Mouse (Mus musculus) stomach, postnatal 0 days (tissue): ENCODE measurements around the gene Bmp6. TPM values are rescaled to one million over a fixed set of nuclear protein-coding genes. Genes with fewer than 3 reads are reported as not detected.

Source experiments
- ATAC-seq: fragments of 200-750 bp; cut with Nextera tagmentation; 2 replicates; pipeline ENCODE4 v1.8.0; 2017; ENCODE audit not compliant: low FRiP score, low TSS enrichment
- DNase-seq: peaks from one replicate; pipeline ENCODE4 v3.0.0-alpha.2; 2016; ENCODE audit warnings: low spot score
- H3K27ac ChIP-seq: fragments of 300-500 bp; sonication (generic); replicated peaks from 2 replicates; pipeline ENCODE4 v1.5.1; 2014; ENCODE audit warnings: mild to moderate bottlenecking, control low read depth
- H3K27me3 ChIP-seq: fragments of 300-500 bp; sonication (generic); 2 replicates; pipeline ENCODE4 v1.6.1; 2014; ENCODE audit warnings: low read length; ENCODE audit not compliant: control insufficient read depth, insufficient read depth
- H3K36me3 ChIP-seq: fragments of 300-500 bp; sonication (generic); 2 replicates; pipeline ENCODE4 v1.6.1; 2014; ENCODE audit warnings: low read length, mixed read lengths; ENCODE audit not compliant: control insufficient read depth, insufficient read depth
- H3K4me1 ChIP-seq: fragments of 300-500 bp; sonication (generic); replicated peaks from 2 replicates; pipeline ENCODE4 v1.6.1; 2014; ENCODE audit warnings: antibody characterized with exemption; ENCODE audit not compliant: control insufficient read depth, insufficient read depth
- H3K4me2 ChIP-seq: fragments of 300-500 bp; sonication (generic); replicated peaks from 2 replicates; pipeline ENCODE4 v1.6.1; 2014; ENCODE audit warnings: low read depth, mild to moderate bottlenecking, control low read depth, moderate library complexity
- H3K4me3 ChIP-seq: fragments of 300-500 bp; sonication (generic); 2 replicates; pipeline ENCODE4 v1.5.1; 2014; ENCODE audit warnings: low read depth, low read length, control low read depth
- H3K9ac ChIP-seq: fragments of 300-500 bp; sonication (generic); 2 replicates; pipeline ENCODE4 v1.6.1; 2014; ENCODE audit warnings: mild to moderate bottlenecking, low read length, control low read depth, mixed read lengths
- H3K9me3 ChIP-seq: fragments of 300-500 bp; sonication (generic); 2 replicates; pipeline ENCODE4 v1.6.1; 2016; ENCODE audit warnings: low read length; ENCODE audit not compliant: control insufficient read depth
- CTCF ChIP-seq: IDR thresholded peaks from 2 replicates; pipeline ENCODE4 v1.5.1; 2016; ENCODE audit warnings: antibody characterized with exemption, low read depth, mild to moderate bottlenecking, moderate library complexity
- EP300 ChIP-seq: optimal IDR thresholded peaks from 2 replicates; pipeline ENCODE3; 2016; ENCODE audit warnings: antibody characterized with exemption
- WGBS: fragments of 180-500 bp; shearing (Covaris S2); extraction: QIAGEN DNeasy Blood & Tissue Kit; methylation state at CpG from one replicate; pipeline ENCODE4 v1.1.7; 2014; 5-methylcytosine and 5-hydroxymethylcytosine counted together
- polyA plus RNA-seq: library from polyadenylated mRNA; unstranded; fragments of >200 nt; fragmentation: Nextera tagmentation; extraction: Ambion mirVana; gene quantifications from 2 replicates; pipeline ENCODE4 v1.2.1, GENCODE M21; 2015

The Bmp6 gene
- polyA plus RNA-seq, 1 experiment from 2014 or later: 1.6 TPM

DNA sequence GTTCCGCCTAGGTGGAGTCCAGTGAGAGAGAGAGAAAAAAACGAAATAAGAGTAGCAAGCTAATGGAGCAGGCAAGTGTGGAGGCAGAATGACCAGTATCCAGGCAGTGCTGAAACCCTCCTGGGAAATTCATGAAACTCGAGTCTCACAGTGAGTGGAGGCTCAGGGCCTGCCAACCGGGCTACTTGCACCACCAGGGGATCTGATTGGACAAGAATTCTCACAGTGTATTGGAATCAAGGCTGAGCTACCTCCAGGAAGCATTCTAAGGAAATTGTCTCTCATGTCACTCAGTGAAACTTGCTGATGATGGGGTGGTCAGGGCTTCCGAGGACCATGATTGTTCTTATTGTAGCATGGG is 2.8 kb downstream of the Bmp6 start:
- Histone ChIP-seq H3K27ac (no peak overlapping the region), H3K36me3 (no peaks in the 10 kb centered on the region), H3K4me2 (peak overlapping the region; percentile 83; the same call in 1 of the 2 replicates), H3K9ac (no peak overlapping the region), H3K4me3 (no peak overlapping the region), H3K9me3 (no peaks in the 10 kb centered on the region), H3K4me1 (0 out of 2 replicates have a peak, but pooled peaks cover 4% of the 10 kb centered on the region), H3K27me3 (peaks cover 16% of the 10 kb centered on the region; the same call in 1 of the 2 replicates)
- no peak for DNase-seq
- 64% methylated on average over 5 of the region's 5 CpGs for WGBS
- no peak for TF ChIP-seq EP300
- no peak for TF ChIP-seq CTCF
- no peak for ATAC-seq

DNA sequence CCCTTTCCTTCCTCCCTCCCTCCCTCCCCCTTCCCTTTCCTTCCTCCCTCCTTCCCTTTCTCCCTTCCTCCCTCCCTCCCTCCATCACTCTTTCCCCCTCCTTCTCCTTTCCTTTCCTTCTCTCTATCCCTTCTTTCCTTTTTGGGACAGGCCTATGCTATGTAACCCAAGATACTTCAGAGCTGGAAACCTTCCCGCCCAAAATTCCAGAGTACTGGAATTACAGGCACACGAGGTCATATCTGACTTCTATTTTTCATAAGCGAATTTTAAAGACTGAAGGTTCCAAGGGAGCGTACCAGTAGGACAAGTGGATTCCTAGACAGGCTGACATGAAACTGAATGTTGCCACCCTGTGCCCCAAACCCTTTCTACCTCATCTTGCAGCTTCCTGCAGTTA is 4.1 kb downstream of the Bmp6 start:
- H3K27me3 ChIP-seq: peaks cover 16% of the 10 kb centered on the region; the same call in 1 of the 2 replicates
- H3K36me3 ChIP-seq: no peaks in the 10 kb centered on the region
- no peak overlapping the region for H3K27ac ChIP-seq
- H3K9me3 ChIP-seq: no peaks in the 10 kb centered on the region
- ATAC-seq: no peak
- H3K4me3 ChIP-seq: no peak overlapping the region
- WGBS: 65% methylated on average over 4 of the region's 4 CpGs
- H3K4me2 ChIP-seq: no peak overlapping the region
- 0 out of 2 replicates have a peak, but pooled peaks cover 4% of the 10 kb centered on the region for H3K4me1 ChIP-seq
- DNase-seq: no peak
- H3K9ac ChIP-seq: no peak overlapping the region
- TF ChIP-seq CTCF: no peak
- no peak for TF ChIP-seq EP300

DNA sequence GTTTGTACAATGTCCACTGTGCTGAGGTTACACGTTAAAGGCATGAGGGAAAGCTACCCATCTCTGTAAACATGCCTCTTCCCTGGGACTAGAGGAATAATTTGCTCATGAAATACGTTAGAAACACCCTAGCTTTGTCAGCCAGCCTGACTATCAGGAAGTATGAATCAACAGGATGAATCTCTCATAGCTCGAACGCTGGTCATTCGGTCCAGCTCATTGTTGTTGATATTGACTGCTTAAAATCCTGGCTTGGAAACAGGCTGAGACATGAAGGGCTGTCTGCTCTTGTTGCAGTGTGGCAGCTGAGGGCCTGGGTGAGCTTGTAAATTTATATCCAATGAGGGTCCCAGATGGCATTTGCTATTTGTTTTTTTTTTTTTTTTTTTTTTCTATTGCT is 4.9 kb downstream of the Bmp6 start:
- no peak for DNase-seq
- no peak for ATAC-seq

DNA sequence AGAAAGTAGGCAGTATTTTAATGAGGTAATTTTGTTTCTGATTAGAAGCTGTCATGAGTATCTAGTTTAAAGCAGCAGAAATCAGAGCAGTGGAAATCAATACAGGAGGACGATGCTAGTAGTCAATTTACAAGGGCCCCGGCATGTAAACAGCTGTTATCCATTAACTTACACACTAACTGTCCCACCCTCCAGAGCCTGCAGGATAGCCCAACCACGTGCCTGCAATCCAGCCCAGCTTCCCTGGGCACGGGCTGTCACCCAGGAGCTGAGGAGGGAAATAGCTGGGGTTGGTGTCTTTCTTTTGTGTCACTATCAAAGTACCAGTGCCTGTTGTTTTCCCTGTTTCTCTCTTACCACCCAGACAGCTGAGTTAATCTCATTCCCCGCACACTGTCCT is 7.1 kb downstream of the Bmp6 start:
- H3K36me3 ChIP-seq: no peaks in the 10 kb centered on the region
- no peak overlapping the region for H3K4me3 ChIP-seq
- H3K27me3 ChIP-seq: peaks cover 2% of the 10 kb centered on the region; the same call in 1 of the 2 replicates
- ATAC-seq (no peak), DNase-seq (no peak)
- TF ChIP-seq CTCF (no peak), EP300 (no peak)
- no peak overlapping the region for H3K4me2 ChIP-seq
- no peaks in the 10 kb centered on the region for H3K9me3 ChIP-seq
- H3K9ac ChIP-seq: no peak overlapping the region
- H3K4me1 ChIP-seq: no peaks in the 10 kb centered on the region
- no peak overlapping the region for H3K27ac ChIP-seq
- WGBS: 31% methylated on average over 5 of the region's 5 CpGs

More for the DNA sequence above, 4.9 kb downstream of the Bmp6 start:
- Histone ChIP-seq H3K36me3 (no peaks in the 10 kb centered on the region), H3K9ac (no peak overlapping the region), H3K27me3 (peaks cover 15% of the 10 kb centered on the region; the same call in 1 of the 2 replicates), H3K9me3 (no peaks in the 10 kb centered on the region), H3K4me2 (no peak overlapping the region), H3K4me1 (0 out of 2 replicates have a peak, but pooled peaks cover 4% of the 10 kb centered on the region), H3K4me3 (no peak overlapping the region), H3K27ac (no peak overlapping the region)
- 30% methylated on average over 5 of the region's 5 CpGs for WGBS
- TF ChIP-seq EP300 (no peak), CTCF (no peak)

DNA sequence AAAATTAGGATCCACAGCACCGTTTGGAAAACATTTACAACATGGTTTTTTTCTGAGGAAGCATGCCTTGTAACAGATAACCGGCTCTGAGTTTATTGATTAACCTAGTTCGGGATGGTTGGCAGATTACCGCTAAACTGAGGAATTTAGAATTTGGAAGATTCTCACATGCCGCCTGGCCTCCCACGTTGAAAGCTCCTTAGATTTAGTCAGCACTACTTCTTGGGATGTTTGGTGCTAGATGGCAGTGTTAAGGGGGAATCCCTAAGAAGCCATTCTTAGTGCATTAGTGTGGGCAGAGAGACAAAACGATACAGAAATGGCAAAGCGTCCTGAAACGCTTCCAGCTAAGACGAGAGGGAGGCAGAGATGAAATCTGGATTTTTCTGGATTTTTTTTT is 8.1 kb downstream of the Bmp6 start:
- H3K4me1 ChIP-seq: no peaks in the 10 kb centered on the region
- H3K27me3 ChIP-seq: no peaks in the 10 kb centered on the region
- TF ChIP-seq EP300 (no peak), CTCF (no peak)
- WGBS: 66% methylated on average over 10 of the region's 10 CpGs
- H3K9me3 ChIP-seq: no peaks in the 10 kb centered on the region
- no peak overlapping the region for H3K4me2 ChIP-seq
- no peak overlapping the region for H3K9ac ChIP-seq
- DNase-seq (no peak), ATAC-seq (no peak)
- H3K27ac ChIP-seq: no peak overlapping the region
- no peak overlapping the region for H3K4me3 ChIP-seq
- H3K36me3 ChIP-seq: no peaks in the 10 kb centered on the region

DNA sequence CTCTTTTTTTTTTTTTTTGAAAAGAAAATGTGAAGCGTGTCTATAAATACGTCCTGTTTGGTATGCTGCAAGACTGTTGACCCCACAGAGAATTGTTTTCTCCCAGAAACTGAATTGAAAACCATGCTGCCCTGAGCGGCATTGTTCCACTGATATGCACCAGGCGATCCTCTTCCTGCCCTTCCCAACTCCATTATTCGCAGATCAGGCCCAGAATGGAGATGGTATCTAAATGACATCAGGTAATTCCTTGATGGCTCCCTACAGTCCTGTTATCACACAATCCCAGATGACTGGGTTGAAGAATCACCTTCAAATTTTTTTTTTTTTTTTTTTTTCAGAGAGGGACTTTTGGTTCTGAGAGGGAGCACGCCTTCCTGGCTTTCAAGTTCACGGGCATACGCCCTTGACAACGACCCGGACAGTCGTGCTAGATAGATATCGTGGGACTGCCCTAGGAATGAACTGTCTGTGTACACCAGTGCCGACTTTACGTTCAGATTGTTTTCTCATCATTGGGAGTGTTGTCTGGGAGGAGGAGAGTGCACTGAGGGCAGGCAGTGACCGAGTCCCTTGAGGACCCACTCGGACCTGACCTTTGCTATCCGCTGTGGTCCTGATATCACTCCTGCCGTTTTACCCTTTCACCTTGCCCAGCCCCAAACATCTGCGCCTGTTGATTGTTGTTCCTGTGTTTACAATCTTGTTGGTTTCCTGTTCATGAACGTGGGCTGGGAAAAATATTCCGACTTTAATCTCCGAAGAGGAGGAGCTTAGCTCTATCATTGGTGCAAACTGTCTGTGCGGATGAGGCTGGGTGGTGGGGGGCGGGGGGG is 8.7 kb downstream of the Bmp6 start:
- Histone ChIP-seq H3K4me1 (no peaks in the 10 kb centered on the region), H3K4me3 (no peak overlapping the region), H3K36me3 (no peaks in the 10 kb centered on the region), H3K4me2 (0 out of 2 replicates have a peak overlapping the region, but pooled peaks have one; percentile 14), H3K9me3 (no peaks in the 10 kb centered on the region), H3K27ac (no peak overlapping the region), H3K9ac (no peak overlapping the region), H3K27me3 (no peaks in the 10 kb centered on the region)
- DNase-seq (no peak), ATAC-seq (no peak)
- TF ChIP-seq EP300 (no peak), CTCF (no peak)
- 58% methylated on average over 24 of the region's 24 CpGs for WGBS
